Mouse (Mus musculus): ENCODE data around the gene Ankrd54.

GRCm38 (mm10) chr15:79018191-79018590, 44.5 kb downstream of the Ankrd54 start:
- TF ChIP-seq MAFK (IDR thresholded peaks at IDR 0.05; ENCODE audit: insufficient replicate concordance, low read length) (no peak), UBTF (IDR thresholded peaks at IDR 0.05; ENCODE audit: low read depth, low read length) (no peak), CTCF (conservative IDR thresholded peaks at IDR 0.05 in 1 of 2, IDR thresholded peaks at IDR 0.05 in 1 of 2; ENCODE audit: low read depth in 2 of 2, low read length in 2 of 2) (no peak), ETS1 (conservative IDR thresholded peaks at IDR 0.05; ENCODE audit: low read depth, low read length) (no peak), ZNF384 (IDR thresholded peaks at IDR 0.05; ENCODE audit: low read depth, low read length) (no peak), PAX5 (IDR thresholded peaks at IDR 0.05; ENCODE audit: low read length) (no peak), RAD21 (IDR thresholded peaks at IDR 0.05; ENCODE audit: low read depth, low read length) (no peak), IRF4 (IDR thresholded peaks at IDR 0.05; ENCODE audit: low read depth, low read length) (no peak), TBP (conservative IDR thresholded peaks at IDR 0.05; ENCODE audit: low read depth, low read length) (no peak), EP300 (IDR thresholded peaks at IDR 0.05; ENCODE audit: low read length) (no peak)
